Mouse (Mus musculus) embryonic fibroblast, embryonic 13.5 days (primary cell): ENCODE data around the gene Bbs9. TPM values are rescaled to one million over a fixed set of nuclear protein-coding genes. Genes with fewer than 3 reads are reported as not detected.

Source experiments
- H3K27ac ChIP-seq: 2 replicates; pipeline ENCODE4 v1.5.1; 2012; ENCODE audit warnings: low read length, control low read depth, inconsistent platforms; ENCODE audit not compliant: insufficient read depth
- H3K4me1 ChIP-seq: 2 replicates; pipeline ENCODE4 v1.6.1; 2011; ENCODE audit warnings: low read length; ENCODE audit not compliant: control insufficient read depth, insufficient read depth
- H3K4me3 ChIP-seq: 2 replicates; pipeline ENCODE4 v1.5.1; 2011; ENCODE audit warnings: mild to moderate bottlenecking, control low read depth, low read length; ENCODE audit not compliant: insufficient read depth
- CTCF ChIP-seq: IDR thresholded peaks from 2 replicates; pipeline ENCODE4 v1.5.1; 2011; ENCODE audit warnings: mild to moderate bottlenecking, control low read depth, low read length, moderate library complexity, borderline replicate concordance; ENCODE audit not compliant: insufficient read depth
- POLR2A ChIP-seq: IDR thresholded peaks from 2 replicates; pipeline ENCODE4 v1.6.1; 2011; ENCODE audit warnings: low read depth, mild to moderate bottlenecking, control low read depth, low read length, moderate library complexity
- polyA plus RNA-seq: library from polyadenylated mRNA; stranded (reverse); fragments of >200 nt; gene quantifications from 2 replicates; pipeline ENCODE4 v1.2.4, GENCODE M21; 2011; ENCODE audit warnings: low read depth; ENCODE audit not compliant: missing spikeins, insufficient read length

Gene Bbs9
- 7.6 and 8.8 TPM in 2 replicates for polyA plus RNA-seq

DNA sequence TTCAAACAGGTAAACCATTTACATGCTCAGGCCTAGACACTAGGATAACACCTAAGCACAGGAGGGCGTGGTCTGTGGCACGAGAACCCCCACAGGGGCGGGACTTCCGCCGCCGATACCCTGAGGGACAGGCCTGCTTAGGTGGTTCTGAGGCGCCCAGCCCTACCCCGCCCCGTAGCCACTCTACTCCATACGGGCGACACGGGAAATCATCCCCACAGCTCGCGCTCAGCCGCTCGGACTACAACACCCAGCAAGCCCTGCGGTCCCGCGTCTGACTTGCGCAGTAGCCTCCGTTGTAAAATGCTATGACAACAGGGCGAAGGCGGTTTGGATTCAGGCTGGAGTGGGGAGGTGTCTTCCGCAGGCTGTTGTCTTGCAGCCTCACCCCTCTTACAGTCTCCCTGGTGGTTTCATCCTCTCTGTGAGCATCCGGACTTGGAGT lies at the start of gene Bbs9:
Bbs9 (plus strand) TSS at position 292 of the 445 bp plus-strand sequence.
- Histone ChIP-seq H3K4me1 (no peaks in the 10 kb centered on the region), H3K27ac (no peak within 1 kb of the TSS), H3K4me3 (peak within 1 kb of the TSS; percentile 81)
- TF ChIP-seq POLR2A, result peak; percentile 35
- TF ChIP-seq CTCF, result no peak

DNA sequence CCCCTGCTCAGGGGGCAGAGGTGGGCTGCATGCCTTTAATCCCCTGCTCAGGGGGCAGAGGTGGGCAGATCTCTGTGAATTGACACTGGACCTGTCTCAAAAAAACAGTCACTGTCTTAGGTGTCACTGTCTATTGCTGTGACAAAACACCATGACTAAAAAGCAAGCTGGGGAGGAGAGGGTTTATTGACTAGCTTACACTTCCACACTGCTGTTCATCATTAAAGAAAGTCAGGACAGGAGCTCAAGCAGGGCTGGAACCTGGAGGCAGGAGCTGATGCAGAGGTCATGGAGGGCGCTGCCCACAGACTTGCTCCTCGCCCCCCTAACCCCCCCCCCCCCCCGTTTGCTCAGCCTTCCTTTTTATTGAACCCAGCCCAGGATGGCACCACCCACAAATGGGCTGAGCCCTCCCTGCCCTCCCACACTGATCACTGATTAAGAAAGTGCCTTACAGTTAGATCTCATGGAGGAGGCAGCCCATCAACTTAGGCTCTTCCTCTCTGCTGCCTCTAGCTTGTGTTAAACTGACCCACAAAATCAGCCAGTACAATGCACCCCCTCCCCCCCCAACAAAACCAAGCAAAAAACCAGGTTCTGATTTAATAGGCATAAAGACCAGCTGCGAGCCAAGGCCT lies 47.4 kb upstream of the Bbs9 start:
- Histone ChIP-seq H3K4me1 (peaks cover 9% of the 10 kb centered on the region), H3K27ac (no peak overlapping the region), H3K4me3 (no peak overlapping the region)
- TF ChIP-seq POLR2A (no peak), CTCF (no peak)

DNA sequence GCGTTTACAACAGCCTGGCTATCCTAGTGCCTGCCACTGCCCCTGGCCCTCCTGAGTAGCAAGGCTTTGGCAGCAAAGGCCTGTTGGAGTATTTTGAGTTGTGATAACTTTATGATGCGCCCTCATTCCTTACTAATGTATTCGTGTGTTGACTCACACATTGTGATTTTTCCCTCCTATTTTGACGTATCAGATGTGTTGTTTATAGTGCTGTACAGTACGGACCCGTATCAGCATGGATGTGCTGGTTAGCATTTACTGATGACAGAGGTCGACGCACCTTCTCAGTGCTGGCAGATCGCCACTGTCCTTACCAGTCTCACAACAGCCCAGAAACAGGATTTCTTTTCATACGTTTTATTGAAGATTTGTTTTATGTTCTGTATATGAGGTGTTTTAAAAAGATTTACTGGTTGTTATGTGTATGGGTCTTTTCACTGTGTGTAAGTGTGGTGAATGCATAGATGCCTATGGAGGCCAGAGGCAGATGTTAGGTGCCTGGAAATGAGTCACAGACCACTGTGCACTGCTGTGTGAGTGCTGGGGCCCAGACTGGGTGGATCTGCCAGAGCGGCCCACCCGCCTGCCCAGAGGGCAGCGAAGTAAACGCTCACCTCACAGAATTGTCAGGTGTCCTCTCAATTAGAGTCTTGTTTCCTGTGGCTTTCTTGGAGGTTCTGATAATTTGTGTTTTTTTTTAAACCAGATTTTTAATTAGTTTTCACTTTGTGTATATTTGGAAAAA lies 46.7 kb upstream of the Bbs9 start:
- Histone ChIP-seq H3K27ac (no peak overlapping the region), H3K4me3 (no peak overlapping the region)
- TF ChIP-seq POLR2A (no peak), CTCF (no peak)

DNA sequence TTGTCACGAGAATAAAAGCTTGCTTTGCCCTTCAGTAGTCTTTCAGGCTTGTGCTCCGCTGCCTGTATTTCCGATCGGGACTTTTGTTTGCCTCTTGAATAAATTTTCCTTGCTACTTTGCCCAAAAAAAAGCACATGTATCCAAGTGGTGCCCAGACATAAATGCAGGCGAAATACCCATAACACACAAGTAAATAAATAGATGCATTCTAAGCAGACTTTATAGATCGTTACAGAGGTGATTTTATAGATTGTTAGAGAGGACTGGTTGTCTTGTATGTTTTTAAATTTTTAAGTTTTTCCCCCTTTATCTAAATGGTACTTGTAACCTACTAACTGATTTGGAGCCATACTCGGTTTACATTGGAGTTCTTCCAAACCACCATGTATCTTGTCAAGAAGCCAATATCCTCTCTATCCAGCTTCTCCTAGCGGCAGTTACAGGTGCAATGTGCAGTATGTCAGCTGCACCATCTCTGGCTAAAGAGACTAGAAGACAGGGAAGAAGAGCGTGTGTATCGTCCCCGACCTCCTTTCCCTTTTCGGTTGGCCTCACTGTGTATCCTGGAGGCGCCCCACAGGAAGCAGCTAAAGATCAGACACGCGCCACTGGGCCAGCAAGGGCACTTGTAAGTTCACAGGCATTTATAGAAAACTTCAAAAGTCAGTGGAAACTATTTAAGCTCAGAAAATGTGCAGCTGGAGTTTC lies 45.8 kb upstream of the Bbs9 start:
- Histone ChIP-seq H3K27ac (no peak overlapping the region), H3K4me3 (no peak overlapping the region), H3K4me1 (peaks cover 9% of the 10 kb centered on the region)
- TF ChIP-seq CTCF (no peak), POLR2A (no peak)

More for the DNA sequence above, 46.7 kb upstream of the Bbs9 start:
- peaks cover 9% of the 10 kb centered on the region for H3K4me1 ChIP-seq

DNA sequence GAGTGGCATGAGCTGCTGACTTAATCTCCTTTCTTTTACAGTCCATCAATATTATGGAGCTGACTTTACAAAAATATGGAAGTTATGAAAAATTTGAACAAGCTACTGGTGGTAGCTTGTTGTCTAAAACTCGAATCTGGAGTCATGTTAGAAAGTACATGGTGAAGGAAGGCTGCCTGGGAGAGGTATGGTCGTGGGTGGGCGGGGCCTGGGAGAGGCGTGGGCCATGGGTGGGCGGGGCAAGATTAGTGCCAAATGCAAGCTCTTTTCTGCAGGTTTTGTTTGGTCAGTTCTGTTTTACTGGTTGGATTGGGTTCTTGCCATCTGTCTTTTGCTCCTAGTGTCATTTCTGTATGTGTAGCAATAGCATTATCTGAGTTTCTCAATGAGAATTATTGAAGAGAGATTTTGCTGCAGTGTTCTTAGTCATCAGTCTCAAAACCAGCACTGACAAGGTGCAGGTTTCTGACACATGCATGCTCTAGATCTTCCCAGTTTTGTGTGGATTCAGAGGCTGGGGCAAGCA lies 45.1 kb upstream of the Bbs9 start:
- no peak overlapping the region for H3K27ac ChIP-seq

DNA sequence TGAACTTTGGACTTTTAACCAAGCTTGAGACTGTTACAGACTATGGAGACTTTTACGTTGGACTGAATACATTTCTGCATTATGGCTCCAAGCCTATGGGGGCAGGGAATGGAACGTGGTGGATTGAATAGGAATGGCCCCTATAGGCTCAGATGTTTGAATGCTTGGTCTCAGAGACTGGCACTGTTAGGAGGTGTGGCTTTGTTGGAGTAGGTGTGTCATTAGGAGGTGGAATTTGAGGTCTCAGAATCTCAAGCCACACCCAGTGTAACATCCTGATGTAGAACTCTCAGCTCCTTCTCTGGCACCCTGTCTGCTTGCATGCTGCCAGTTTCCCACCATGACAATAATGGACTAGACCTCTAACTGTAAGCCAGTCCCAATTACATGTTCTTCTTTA lies 42.3 kb upstream of the Bbs9 start:
- TF ChIP-seq POLR2A (no peak), CTCF (no peak)
- Histone ChIP-seq H3K27ac (no peak overlapping the region), H3K4me3 (no peak overlapping the region), H3K4me1 (peaks cover 9% of the 10 kb centered on the region)

More for the DNA sequence above, 45.1 kb upstream of the Bbs9 start:
- TF ChIP-seq POLR2A (no peak), CTCF (no peak)
- Histone ChIP-seq H3K4me1 (peaks cover 9% of the 10 kb centered on the region), H3K4me3 (no peak overlapping the region)

DNA sequence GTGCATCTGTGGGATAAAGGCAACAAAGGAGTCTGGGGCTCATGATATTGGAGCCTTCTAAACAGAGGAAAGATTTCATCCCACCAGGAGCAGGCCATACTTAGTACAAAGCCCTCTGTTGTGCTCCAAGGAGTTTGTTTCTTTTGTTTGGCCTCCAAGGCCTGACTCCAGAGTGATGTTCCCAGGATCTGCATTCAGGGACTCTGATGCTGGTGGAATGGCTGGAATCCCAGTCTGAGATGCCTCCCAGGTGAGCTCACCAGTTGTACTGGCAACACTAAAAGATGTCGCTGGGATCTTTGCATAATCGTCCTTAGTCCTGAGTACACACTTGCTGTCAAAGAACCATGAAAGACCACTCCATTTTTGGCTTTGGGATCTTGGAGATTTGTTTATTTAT lies 41.4 kb upstream of the Bbs9 start:
- TF ChIP-seq POLR2A (no peak), CTCF (no peak)
- Histone ChIP-seq H3K27ac (no peak overlapping the region), H3K4me1 (peaks cover 3% of the 10 kb centered on the region), H3K4me3 (no peak overlapping the region)

DNA sequence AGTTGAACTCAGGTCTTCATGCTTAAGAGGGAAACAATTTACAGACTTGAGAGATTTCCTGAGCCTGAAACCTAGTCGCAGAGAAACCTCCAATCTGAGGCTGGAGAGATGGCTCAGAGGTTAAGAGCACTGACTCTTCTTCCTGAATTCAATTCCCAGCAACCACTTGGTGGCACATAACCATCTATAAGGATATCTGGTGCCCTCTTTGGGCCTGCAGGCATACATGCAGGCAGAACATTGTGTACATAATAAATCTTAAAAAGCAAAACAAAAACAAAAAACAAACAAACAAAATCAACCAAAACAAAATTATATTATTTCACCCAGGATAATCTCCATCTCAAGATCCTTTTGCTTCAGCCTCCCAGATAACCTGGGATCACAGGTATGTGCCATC lies 36.7 kb upstream of the Bbs9 start:
- no peak for TF ChIP-seq CTCF
- no peak for TF ChIP-seq POLR2A
- H3K4me3 ChIP-seq, result no peak overlapping the region
- no peaks in the 10 kb centered on the region for H3K4me1 ChIP-seq
- no peak overlapping the region for H3K27ac ChIP-seq

DNA sequence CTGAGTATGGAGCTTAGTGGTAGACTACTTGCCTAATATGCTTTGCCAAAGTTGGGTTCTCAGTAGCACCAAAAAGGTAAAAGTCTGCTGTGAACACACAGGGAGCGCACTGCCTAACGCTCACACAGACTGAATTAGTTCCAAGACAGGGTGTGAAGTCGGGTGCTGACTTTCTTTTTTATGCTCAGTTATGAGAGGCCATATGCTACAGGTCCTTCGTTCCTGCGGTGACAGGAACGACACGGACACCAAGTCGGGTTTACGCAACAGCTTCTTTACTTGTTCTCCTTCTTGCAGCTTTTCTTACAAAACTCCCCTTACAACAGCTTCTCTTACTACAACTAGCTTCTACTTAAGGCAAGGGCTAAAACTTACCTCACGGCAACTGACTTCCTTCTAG lies 32.4 kb upstream of the Bbs9 start:
- H3K4me1 ChIP-seq, result no peaks in the 10 kb centered on the region
- H3K4me3 ChIP-seq, result no peak overlapping the region
- TF ChIP-seq POLR2A, result no peak
- TF ChIP-seq CTCF, result no peak
- H3K27ac ChIP-seq, result no peak overlapping the region
